Mouse (Mus musculus): Measurements from ENCODE around the gene Uri1.

- TF ChIP-seq CTCF (IDR thresholded peaks at IDR 0.05), result no peak
- TF ChIP-seq POLR2A (IDR thresholded peaks at IDR 0.05; ENCODE audit: insufficient read depth, low read depth, low read length), result no peak
- TF ChIP-seq EP300 (IDR thresholded peaks at IDR 0.05; ENCODE audit: insufficient read depth, low read depth, low read length), result no peak
These were observed 30.5 kb downstream of the Uri1 start for GRCm38 (mm10) chr7:37992861-37993260.
